Mouse (Mus musculus): ENCODE measurements at regions not wholly inside any gene's neighbourhood (a gene's known extent, or its start where the extent isn't known, plus 50 kb on each side); places are given as distances from the start of the nearest gene placed in this dataset.
"Not testable (repeated sequence)": the region's sequence is repeated elsewhere in the genome, so short reads cannot be mapped to it uniquely, and the experiment has no call there.

DNA sequence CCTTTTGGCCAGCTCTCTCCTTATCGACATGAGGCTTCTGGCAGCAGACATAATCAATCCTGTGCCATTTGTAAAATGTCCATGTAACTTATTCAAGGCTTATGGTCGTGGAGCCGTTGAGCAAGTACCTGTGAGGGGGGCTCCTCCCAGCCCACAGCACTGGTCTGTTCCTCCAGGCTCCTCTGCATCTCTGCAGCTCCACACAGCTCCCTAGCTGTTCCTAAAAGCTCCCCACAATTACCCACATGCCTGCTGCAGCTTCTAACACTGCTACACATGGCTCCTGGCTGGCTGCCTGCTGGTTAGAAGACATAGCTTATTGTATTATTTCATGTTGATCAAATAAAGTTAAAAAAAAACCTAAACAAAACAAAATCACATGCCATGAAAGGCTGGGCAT is 77.9 kb downstream of the Tcp10c start:
- not testable (repeated sequence) for DNase-seq (ENCODE audit: low read depth, low spot score)

DNA sequence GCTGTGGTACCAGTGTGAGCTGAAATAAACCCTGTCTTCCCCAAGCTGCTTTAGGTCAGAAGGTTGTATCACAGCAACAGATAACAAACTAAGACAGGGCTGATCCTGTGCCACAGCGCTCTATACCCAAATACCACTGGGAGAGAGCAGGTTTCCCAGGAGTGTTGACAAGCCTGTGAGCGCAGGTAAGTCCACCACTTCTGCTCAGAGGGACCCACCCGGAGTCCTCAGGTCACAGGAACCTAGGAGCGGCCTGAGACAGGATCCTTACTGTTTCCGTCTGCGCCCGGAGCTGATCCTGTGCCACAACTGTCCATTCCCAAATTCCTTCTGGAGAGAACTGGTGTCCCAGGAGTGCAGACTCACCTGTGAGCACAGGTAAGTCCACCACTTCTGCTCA is 79.8 kb downstream of the Tcp10c start:
- DNase-seq (ENCODE audit: low read depth, low spot score), result not testable (repeated sequence)

DNA sequence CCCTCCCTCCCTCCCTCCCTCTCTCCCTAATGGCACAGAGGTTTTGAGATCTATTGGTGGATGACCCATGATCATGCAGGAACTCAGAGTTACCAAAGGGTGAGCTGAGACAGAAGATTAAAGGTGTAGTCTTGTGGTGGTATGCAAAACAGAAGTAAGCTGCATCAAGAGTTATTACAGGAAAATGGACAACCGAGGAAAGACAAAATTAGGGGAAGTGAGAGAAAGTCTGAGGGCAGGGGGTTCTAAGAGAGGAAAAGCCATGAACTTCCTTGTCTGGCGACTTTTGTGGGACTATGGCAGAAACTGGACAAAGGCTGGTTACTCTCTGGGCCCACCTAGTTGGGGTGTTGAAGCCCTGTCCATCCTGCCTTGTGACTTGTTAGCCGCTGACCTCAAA is 84.4 kb downstream of the Tcp10c start:
- DNase-seq (ENCODE audit: low read depth, low spot score), result not testable (repeated sequence)

DNA sequence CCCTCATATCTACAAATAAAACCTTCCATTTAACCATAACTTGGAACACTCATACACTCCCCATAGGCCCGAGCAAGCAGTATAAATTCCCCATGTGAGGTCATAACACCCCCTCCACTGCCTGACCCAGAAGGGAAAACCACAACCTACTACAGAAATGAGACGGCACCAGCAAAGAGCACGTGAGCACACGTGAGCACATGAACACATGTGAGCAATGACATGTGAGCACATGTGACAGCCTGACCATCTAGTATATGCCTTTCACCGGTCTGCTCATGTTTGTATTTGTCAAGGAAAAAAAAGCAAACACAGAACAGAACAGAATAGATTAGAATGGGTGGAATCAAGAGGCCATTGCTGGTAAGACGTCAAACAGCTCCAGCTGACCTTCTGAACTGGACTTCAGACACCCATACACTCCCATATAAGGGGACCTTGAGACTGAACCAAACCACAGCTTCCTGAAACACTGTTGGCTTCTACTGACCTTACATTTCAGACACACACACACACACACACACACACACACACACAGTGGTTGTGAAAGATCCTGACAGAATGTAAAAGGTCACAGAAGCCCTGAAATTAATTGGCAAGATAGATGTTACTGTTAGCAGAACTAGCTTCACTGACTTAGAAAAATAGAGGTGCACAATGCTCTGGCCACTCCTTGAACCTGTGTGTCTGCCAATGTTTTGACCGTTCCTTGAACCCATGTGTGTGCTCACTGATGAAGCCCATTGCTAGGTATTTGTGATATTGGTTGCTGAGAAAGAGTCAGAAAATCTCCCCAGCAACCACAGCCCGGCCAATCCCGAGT is 86.5 kb downstream of the Tcp10c start:
- not testable (repeated sequence) for DNase-seq (ENCODE audit: low read depth, low spot score)

DNA sequence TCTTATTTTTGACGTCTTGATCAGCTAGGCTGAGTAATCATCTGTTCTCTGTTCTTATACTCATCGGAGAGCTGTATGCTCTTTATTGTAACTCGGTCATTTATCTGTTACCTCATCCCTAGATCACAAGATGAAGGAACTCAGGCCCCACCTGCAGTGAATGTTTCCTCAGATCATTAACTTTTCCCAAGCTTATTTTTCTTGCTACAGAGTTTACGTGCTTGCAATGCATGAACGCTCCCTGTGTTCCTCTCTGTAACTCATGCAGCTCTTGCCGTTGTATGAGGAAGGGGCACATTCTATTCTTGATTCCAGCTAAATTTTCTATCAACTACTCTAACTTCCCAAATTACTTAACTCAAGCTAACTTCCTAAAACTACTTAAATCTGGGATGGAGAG is 87.9 kb downstream of the Tcp10c start:
- not testable (repeated sequence) for DNase-seq (ENCODE audit: low read depth, low spot score)

DNA sequence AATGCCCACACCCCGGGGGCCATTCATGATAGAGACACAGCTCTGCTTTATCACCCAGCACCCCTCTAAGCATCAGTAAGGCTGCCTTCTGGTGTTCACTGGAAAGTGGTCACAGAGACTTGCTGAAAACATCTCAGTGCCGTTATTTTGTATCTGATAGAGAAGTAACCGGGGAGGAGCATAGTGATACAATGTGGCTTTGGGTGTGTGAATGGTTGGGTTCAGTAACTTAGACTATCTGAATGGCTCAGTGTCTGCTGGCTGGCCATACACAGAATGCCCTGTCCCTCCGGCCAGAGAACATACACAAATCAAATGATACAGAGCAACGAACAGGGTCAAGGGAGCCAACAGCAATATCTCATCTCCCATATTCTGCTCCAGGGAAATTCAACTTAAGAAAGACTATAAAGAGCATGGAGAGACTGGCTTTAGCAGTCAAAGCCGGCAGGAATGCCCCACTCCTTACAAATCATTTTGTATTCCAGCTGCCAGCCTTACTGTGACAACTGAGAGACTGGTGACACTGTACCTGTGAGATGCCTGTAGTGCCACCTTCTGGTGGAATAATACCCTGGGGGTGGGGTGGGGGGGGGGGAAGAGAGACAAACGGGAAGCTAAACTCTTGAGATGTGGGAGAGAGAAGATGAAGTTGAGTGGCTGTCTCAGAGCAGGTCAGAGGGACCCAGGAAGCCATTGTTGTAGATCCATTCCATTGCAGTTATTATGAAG is 102.7 kb downstream of the Tcp10c start:
- not testable (repeated sequence) for DNase-seq (ENCODE audit: low read depth, low spot score)

DNA sequence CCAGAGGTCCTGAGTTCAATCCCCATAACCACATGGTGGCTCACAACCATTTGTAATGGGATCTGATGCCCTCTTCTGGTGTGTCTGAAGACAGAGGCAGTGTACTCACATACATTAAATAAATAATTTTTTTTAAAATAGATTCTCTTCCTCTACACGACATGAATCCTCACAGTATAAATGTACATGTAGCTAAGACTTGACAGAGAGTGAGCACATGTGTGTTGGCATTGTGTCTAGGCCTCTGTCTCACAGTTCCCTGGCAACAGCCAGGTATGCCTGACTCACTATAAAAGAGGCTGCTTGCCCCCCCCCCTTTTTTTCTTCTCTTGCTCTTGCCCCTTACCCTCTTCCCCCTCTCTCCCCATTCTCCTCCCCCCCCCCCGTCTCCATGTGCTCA is 103.6 kb downstream of the Tcp10c start:
- DNase-seq (ENCODE audit: low read depth, low spot score), result not testable (repeated sequence)

DNA sequence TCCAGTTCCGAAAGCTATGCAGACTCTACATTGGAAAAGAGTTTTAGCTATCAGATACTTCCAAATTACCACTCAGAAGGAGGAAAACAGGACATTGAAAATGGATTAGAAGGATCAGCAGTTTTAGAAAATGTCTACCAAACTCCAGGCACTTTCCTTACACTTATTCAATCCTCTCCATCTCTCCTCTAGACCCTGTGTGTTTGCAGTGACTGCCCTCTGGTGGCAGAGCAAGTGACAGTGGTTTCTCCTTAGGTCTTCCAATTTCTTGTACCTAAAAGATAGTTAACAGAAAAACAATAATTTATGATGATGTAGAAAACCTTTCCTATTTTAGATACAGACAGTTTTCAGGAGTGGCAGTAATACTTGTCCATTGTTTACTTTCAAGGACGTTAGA is 104.4 kb downstream of the Tcp10c start:
- DNase-seq (ENCODE audit: low read depth, low spot score), result not testable (repeated sequence)

DNA sequence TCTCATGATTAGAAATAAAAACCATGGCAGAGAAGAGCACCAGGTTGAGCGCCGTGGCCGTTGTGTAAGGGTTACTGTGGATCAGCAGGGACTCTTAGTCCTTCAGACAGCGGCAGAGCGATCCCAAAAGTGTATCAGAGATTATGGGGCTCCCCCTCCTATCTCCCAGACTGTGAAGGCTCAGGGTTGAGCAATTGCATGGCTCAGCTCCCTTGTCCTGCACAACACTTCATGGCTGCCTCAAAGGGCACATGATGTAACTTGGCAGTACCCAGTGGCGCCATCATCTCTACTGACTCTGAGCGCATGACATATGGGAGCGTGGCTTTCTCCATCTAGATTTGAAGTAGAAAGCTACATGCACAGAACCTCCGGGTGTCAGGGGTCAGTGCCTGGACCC is 108.3 kb downstream of the Tcp10c start:
- DNase-seq (ENCODE audit: low read depth, low spot score), result not testable (repeated sequence)

DNA sequence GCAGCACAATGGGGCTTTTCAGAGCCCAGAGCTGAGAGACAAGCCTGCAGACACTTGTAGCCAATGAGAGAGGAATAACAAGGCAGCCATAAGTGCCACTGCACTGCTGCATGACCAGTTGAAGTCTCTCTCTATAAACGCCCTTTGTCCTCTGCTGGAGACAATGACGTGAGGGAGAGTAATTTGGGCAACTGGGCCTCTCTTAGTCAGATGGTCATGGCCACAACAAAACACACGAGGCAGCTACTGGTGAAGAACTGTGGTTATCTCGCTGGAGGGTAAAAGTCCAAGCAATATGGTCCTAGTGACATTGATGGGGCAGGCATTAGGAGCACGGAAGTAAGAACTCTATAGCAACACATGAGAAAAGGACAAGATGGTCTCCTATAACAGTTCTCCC is 111.5 kb downstream of the Tcp10c start:
- DNase-seq (ENCODE audit: low read depth, low spot score), result not testable (repeated sequence)

DNA sequence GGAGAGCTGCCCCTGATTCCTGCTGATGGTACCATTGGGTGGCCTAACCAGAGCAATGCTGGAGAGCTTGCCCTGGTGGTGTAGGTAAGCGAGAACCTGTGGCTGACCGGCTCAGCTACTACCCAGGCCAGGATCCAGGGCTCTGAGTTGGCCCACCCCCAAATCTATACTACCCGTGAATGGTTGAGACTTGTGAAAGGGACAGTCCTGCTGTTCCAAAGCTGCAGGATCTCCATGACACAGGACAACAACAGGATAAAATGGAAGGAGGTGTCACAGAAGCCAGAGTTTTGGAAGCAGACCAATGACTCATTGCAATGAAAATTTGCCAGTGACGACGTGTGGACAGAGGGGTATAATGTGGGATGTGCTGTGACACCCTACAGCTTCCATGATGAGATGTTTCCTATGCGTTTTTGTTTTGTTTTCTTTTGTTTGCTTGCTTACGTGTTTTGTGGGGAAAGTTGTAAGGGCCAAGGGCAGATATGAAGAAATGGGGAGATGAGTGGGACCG is 115.6 kb downstream of the Tcp10c start:
- not testable (repeated sequence) for DNase-seq (ENCODE audit: low read depth, low spot score)

DNA sequence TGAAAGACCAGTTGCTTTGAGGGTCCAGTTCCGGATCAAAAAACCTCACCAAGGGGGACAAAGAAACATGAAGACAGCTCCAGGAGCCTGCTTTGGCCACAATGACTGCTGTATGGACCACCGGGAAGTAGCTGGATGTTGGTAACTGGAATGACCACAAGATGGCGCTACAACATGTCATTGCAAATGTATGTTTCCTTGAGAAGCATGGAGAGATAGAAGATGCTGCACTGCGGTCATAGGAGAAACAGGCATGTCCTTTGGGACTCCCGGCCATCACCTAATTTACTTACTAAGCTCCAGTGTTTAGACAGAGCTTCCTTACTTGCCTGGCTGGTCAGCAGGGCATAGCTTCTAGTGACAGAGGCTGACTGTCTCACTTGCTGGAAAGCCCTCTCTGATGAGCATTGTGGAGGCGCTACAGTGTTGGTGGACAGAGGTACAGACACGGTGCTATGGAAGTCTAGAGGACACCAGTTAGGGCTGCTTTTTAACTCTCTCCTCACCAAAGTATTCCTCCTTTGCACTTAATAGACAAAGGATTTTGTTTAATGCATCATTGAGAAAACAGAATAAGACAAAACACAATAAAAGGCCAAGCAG is 118.2 kb downstream of the Tcp10c start:
- DNase-seq (ENCODE audit: low read depth, low spot score), result peak; percentile 83

DNA sequence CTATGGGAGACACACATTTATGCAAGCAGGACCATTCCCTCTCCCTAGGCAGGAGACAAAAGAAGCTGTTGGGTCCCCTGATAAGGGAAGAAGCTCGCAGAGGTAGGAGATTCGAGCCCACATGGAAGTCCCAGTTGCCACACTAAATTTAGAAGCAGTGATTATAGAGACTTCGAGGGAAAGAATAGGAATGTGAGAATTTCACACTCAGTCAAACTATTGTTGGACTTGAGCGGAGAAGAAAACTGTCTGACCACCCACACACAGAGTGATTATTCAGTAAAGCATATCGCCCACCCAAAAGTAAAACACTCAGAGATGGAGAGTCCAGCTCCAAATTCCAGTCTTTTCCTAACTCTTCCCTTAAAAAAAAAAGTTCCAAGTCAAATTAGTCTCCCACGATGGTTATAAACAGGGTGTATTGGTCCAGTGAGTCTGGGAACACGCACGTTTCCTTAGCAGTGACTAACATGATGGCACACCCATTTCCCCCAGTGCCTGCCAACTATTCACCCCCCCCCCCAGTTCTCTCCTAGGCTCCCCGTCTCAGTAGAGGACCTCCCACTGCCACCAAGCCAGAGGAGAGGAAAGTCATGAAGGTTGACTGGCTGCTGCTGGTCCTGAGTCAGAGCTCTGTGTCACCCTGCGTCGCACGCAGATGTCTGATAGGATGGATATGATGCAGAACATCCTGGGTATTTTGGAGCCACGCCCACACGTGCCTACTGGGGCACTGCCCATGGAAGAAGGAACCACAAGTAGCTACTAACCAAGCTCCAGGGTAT is 120.1 kb downstream of the Tcp10c start:
- DNase-seq (ENCODE audit: low read depth, low spot score), result no peak

DNA sequence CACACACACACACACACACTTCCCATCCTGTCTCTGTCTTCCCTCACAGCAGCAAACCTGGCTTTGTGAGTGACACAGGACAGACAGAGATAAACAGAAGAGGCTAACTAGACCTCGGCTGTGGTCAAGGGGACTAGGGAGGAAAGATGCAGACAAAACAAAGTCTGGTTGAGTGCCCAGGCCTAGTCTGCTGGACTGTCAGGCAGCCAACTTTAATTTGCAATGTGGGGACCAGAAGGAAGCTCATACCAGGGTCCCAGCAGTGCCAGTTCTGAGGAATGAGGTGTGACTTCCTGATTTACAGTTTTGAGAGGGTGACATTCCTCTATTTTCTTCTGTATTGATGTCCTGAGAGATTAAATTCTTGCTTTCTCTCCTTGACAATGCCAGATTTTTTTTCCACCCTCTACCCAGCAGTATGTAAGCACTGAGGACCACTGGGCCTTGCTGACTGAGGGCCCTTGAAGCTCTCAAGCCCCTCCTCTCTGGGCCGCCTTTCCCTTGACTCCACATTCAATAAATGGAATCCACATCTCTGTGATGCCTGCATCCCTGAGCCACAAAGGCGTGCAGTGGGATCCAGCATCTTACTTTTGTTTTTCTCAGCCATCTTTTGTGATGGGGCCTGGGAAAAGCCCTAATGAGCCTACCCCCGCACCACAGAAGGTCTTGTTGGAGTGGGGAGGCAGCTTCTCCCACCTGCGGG is 124.6 kb downstream of the Tcp10c start:
- DNase-seq (ENCODE audit: low read depth, low spot score), result peak; percentile 43

DNA sequence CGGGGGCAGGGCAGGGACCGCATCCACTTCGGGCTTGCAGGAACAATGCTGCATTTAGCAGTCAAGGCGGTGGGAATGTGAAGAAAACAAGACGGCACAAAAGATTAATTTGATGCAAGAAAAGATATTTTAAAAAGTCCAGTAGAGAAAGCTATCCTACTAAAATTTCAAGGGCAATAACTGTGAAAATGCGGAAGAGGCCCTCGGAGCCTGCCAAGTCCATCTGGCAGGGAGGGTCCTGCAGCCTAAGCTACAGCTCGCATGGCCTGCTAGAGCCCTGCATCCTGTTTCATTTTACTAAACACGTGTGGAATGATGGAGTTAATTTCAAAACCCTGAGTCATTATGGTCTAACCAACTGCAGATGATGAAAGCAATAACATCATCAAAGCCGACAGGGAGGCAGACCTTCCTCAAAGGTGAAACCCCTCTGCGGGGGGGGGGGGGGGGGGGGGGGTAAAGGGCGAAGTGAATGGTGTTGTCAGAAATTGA is 125.2 kb downstream of the Tcp10c start:
- peak; percentile 85 for DNase-seq (ENCODE audit: low read depth, low spot score)

DNA sequence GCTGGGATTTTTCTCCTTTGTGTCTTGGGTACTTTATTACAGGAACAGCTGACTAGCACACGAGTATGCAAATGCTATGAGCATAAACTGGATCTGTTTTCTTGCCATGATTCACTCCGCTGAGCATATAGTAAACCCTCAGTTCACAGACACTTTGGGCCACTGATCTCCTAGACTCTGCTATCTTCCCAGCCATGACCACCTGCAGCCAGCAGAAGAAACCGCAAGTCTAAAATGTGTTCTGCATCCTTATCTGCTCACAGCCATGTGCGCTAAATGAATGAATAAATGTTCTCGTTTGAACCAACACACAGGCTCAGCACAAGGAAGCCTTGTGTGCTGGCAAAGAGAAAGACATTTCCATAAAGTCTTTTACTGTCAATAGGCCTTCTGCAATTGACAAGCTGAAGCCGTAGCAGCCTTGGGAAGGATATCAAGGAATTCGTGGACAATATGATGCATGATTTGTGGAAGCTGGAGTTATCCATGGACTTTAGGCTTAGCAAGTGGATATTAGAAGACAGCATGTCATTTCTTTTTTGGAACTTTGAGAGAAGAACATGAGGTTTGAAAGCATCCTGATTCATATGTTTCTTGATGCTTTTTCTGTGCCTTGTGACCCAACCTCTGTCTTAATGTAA is 127.2 kb downstream of the Tcp10c start:
- no peak for DNase-seq (ENCODE audit: low read depth, low spot score)

DNA sequence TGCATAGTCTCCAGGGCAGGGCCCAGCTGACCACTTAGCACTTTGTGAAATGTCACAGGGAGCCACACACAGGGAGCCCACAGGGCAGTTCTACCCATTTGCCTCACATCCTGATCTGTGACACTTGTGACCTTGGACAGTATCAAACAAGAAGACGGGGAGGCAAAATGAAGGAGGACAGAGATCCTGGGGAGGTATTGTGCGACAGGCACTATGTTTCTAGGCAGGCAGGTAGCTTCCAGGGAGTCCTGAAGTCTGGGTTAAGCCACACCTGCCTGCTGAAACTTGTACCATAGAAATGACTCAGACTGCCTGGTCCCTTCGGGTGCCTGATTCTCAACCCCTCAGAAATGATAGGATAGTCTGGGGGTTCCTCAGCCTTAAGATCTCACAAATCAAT is 127.8 kb downstream of the Tcp10c start:
- DNase-seq (ENCODE audit: low read depth, low spot score), result no peak

DNA sequence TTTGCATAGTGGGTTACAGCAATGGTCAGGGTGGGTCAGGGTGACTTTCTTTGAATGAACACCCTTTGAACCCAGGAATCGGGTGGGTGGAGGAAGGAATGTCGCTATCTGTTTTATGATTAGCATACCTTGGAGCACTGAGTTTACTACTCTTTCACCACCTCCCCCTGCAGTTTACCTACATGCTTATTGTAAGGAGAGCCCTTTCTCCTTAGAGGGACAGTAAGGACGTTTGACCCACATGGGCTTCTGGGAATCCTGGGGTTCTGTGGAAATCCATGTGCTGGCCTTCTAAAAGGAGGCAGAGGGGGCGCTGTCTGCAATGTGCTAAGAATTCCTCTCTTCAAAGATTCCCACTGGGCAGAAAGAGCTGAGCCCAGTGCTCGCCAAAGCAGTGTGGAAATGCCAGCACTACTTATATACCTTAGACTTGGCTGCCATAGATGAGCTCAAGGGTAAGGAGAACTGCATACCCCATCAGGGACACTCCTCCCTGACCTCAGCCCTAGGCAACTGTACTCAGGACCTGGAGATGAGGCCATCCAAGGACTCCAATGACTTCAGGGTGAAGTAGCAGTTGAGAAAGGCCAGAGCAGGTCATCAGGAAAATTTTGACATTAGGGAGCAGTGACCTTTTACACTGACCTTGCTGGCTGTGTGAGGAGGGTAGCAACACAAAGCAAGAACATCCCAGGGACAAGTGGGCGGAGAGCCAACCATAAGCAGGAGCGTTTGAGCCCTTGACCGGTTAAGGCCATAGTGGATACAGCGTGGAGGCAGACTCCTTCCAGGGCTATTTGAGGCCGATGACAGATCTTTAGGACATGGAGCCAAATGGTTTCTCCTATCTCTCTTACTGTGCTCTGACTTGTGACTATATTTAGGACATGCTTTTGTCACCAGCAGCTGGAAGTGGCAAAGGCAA is 133.2 kb downstream of the Tcp10c start:
- DNase-seq (ENCODE audit: low read depth, low spot score), result no peak

Measured in forelimb bud, embryonic 11.5 days (tissue).